In the genomic region with DNA sequence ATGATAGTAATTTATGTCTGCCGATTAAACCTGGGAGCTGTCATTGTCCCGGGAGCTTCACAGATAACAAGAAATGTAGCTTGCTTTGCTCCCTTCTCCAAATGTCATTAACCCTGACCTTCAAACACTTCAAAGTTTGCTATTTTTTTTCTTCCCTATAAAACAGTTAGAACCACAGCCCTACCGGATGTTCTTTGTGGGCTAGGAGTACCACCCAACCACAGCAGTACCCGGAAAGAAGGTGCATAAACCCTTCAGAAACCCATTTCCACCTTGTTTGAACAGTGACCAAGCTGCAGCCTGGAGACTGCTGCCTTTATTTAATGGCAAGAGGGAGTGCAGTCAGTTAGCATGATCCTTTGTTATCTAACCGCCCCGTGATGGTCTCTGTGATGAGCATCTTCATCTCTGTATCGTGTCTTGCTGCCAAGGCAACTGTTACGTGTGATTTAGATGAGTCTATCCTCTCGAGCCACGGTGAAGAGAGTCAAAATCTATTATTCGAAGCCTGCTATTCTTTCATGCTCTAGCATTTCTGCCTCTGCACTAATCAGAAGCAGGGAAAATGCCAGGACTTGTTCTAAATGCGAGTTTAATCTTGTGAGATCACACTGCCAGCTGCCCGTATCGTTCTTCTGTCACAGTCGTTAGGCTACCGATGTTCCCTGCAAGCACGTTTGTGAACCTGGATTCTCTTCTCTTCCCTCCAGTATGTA, we compare ENCODE assay signal across 9 mouse cellular contexts.
A peak's percentile ranks its signal among the peaks of the same experiment; 100 is the strongest.
DNase-seq lines count a peak whose midpoint lies in the region; ATAC-seq and TF ChIP-seq lines count a peak whose summit lies in the region.
"Had no signal": no experiment of that assay in that cellular context is flagged by ENCODE, and none has a peak within 500 bp of the region (broad histone marks: within the 10 kb centered on the region; RNA-seq: fewer than 3 reads in every experiment).

No protein-coding gene starts in this region.

- peak overlapping the region; percentile 97 for H3K27ac ChIP-seq in thymus, adult 2 months (ENCODE audit: control insufficient read depth, insufficient read depth, low read length)
- no peak overlapping the region for H3K27ac ChIP-seq in heart, embryonic 11.5 days (ENCODE audit: low read depth, low read length)

- H3K4me2 ChIP-seq in heart, embryonic 11.5 days: no peak overlapping the region

- H3K9me3 ChIP-seq in heart, embryonic 11.5 days (replicated peaks; ENCODE audit: control insufficient read depth, low read length): no peaks in the 10 kb centered on the region

- intact Hi-C loops in left cerebral cortex, postnatal 4 days (cut with DNase I): loop anchor here (10.0 kb wide), 1 partner anchor 235 kb away; a partner anchor contains a TSS

- H3K9ac ChIP-seq in heart, embryonic 11.5 days (ENCODE audit: low read depth, low read length): no peak overlapping the region

- no peak overlapping the region for H3K4me3 ChIP-seq in thymus, adult 2 months (ENCODE audit: control insufficient read depth, insufficient read depth, low read length)
- H3K4me3 ChIP-seq in heart, embryonic 11.5 days (ENCODE audit: low read depth, low read length): no peak overlapping the region

- no peak for TF ChIP-seq POLR2A in brain, embryonic 14.5 days (IDR thresholded peaks at IDR 0.05; ENCODE audit: borderline replicate concordance, extremely low read depth, insufficient read depth, insufficient read length, poor library complexity, severe bottlenecking)
- no peak for TF ChIP-seq POLR2A in thymus, adult 2 months (IDR thresholded peaks at IDR 0.05; ENCODE audit: control insufficient read depth, extremely low read depth, insufficient read depth, low read length, poor library complexity)

- peaks cover 9% of the 10 kb centered on the region for H3K36me3 ChIP-seq in thymus, adult 2 months (ENCODE audit: control insufficient read depth, insufficient read depth, low read length)
- H3K36me3 ChIP-seq in heart, embryonic 11.5 days (ENCODE audit: control insufficient read depth, insufficient read depth, low read length): no peaks in the 10 kb centered on the region

- H3K4me1 ChIP-seq in thymus, adult 2 months (replicated peaks; ENCODE audit: control insufficient read depth, insufficient read depth, low read length): peaks cover 51% of the 10 kb centered on the region
- peaks cover 10% of the 10 kb centered on the region for H3K4me1 ChIP-seq in heart, embryonic 11.5 days (ENCODE audit: control insufficient read depth, insufficient read depth, low read length)

- WGBS in thymus, adult 2 months: 30% methylated on average over 17 of the region's 17 CpGs
- 78% methylated on average over 17 of the region's 17 CpGs for WGBS in heart, embryonic 11.5 days (ENCODE audit: insufficient replicate concordance)

- no peak for ATAC-seq in heart, embryonic 11.5 days (replicated peaks; ENCODE audit: insufficient number of reproducible peaks, low FRiP score, low TSS enrichment)
- ATAC-seq: intestine, embryonic 16.5 days had no signal

- H3K27me3 ChIP-seq in thymus, adult 2 months (ENCODE audit: control insufficient read depth, insufficient read depth, low read length): no peaks in the 10 kb centered on the region
- H3K27me3 ChIP-seq in heart, embryonic 11.5 days (ENCODE audit: control insufficient read depth, insufficient read depth, low read length): no peaks in the 10 kb centered on the region

- peak; percentile 10 to 20 for DNase-seq in left cerebral cortex, adult 18-20 months (ENCODE audit: low spot score in 2 of 2)
- DNase-seq in left cerebral cortex, postnatal 4 days: no peak
- peak; percentile 63 for DNase-seq in brain, embryonic 14.5 days (ENCODE audit: low read depth)
- DNase-seq in induced T-regulatory cell, adult 2 months (ENCODE audit: low read depth): peak; percentile 88
- peak; percentile 64 for DNase-seq in thymus, adult 2 months
- DNase-seq in adrenal gland, postnatal 36 days: no peak
- DNase-seq: cerebellum, postnatal 36 days had no signal

- TF ChIP-seq CTCF in brain, embryonic 14.5 days (IDR thresholded peaks at IDR 0.05; ENCODE audit: borderline replicate concordance, extremely low read depth, insufficient read depth, insufficient read length): no peak
- TF ChIP-seq CTCF in thymus, adult 2 months (IDR thresholded peaks at IDR 0.05; ENCODE audit: borderline replicate concordance, control insufficient read depth, extremely low read depth, insufficient read depth, low read length, poor library complexity): no peak

Comparison
In these comparisons a context has a peak if more than half of its experiments do, and no peak if none do; other contexts are left out.
1. DNase-seq: peak in left cerebral cortex, adult 18-20 months (2 of 2), brain, embryonic 14.5 days (single experiment), induced T-regulatory cell, adult 2 months (single experiment) and thymus, adult 2 months (single experiment); none in left cerebral cortex, postnatal 4 days (single experiment) and adrenal gland, postnatal 36 days (0 of 2).